Mouse (Mus musculus) heart, embryonic 12.5 days (tissue): ENCODE results near the gene Prdm5. TPM values are rescaled to one million over a fixed set of nuclear protein-coding genes. Genes with fewer than 3 reads are reported as not detected.

Source experiments
- ATAC-seq: fragments of 200-750 bp; cut with Nextera tagmentation; 2 replicates; pipeline ENCODE4 v1.8.0; 2017; ENCODE audit warnings: moderate TSS enrichment, moderate library complexity; ENCODE audit not compliant: insufficient number of reproducible peaks, low FRiP score
- H3K27ac ChIP-seq: fragments of 300-500 bp; sonication (generic); 2 replicates; pipeline ENCODE4 v1.5.1; 2016; ENCODE audit warnings: mild to moderate bottlenecking, moderate library complexity; ENCODE audit not compliant: poor library complexity, severe bottlenecking
- H3K27me3 ChIP-seq: fragments of 300-500 bp; sonication (generic); replicated peaks from 2 replicates; pipeline ENCODE4 v1.6.1; 2016; ENCODE audit warnings: mild to moderate bottlenecking, moderate library complexity
- H3K36me3 ChIP-seq: fragments of 300-500 bp; sonication (generic); 2 replicates; pipeline ENCODE4 v1.6.1; 2016; ENCODE audit warnings: mild to moderate bottlenecking, moderate library complexity
- H3K4me1 ChIP-seq: fragments of 300-500 bp; sonication (generic); replicated peaks from 2 replicates; pipeline ENCODE4 v1.6.1; 2016; ENCODE audit warnings: mild to moderate bottlenecking
- H3K4me2 ChIP-seq: fragments of 300-500 bp; sonication (generic); 2 replicates; pipeline ENCODE4 v1.6.1; 2016; ENCODE audit warnings: mild to moderate bottlenecking, moderate library complexity
- H3K4me3 ChIP-seq: fragments of 300-500 bp; sonication (generic); 2 replicates; pipeline ENCODE4 v1.5.1; 2016; ENCODE audit warnings: mild to moderate bottlenecking
- H3K9ac ChIP-seq: fragments of 300-500 bp; sonication (generic); 2 replicates; pipeline ENCODE4 v1.6.1; 2016; ENCODE audit warnings: mild to moderate bottlenecking, moderate library complexity
- H3K9me3 ChIP-seq: fragments of 300-500 bp; sonication (generic); replicated peaks from 2 replicates; pipeline ENCODE4 v1.6.1; 2016; ENCODE audit warnings: mild to moderate bottlenecking, moderate library complexity
- WGBS: fragments of 180-500 bp; shearing (Covaris S2); methylation state at CpG from one replicate; pipeline ENCODE4 v1.1.7; 2016; 5-methylcytosine and 5-hydroxymethylcytosine counted together
- polyA plus RNA-seq: library from polyadenylated mRNA; unstranded; fragments of >200 nt; fragmentation: Nextera tagmentation; extraction: Ambion mirVana; gene quantifications from 2 replicates; pipeline ENCODE4 v1.2.1, GENCODE M21; 2016

The Prdm5 gene
- polyA plus RNA-seq, 1 experiment from 2014 or later, result 12.0 TPM

DNA sequence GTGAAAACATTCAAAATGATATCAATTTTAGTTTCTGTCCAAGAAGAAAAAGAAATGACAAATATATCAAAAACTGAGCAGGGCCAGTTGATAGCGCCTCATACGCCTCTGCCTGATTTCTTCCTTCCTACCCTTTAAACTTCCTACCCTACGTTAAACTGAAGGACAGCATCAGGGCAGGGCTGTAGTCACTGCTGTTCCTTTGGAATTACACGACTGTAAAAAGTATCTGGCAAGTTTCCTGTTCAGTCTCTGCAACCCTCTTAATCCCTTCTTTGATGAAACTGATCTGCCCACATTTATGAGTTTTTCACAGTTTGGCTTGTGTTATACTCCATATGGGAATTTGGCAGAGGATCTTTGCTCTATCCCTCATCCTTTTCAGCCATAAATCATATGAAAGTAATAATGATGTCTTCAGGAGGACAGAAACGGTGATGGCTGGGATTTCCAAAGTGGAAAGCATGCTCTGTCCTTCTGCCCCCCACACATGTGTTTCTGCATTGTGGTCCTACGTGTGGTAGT, 93.0 kb downstream of the Prdm5 start:
- Histone ChIP-seq H3K4me3 (no peak overlapping the region), H3K4me1 (no peaks in the 10 kb centered on the region), H3K27me3 (no peaks in the 10 kb centered on the region), H3K9ac (no peak overlapping the region), H3K9me3 (no peaks in the 10 kb centered on the region), H3K4me2 (no peak overlapping the region), H3K36me3 (peaks cover 9% of the 10 kb centered on the region), H3K27ac (no peak overlapping the region)
- WGBS, result 76% methylated on average over 6 of the region's 6 CpGs
- no peak for ATAC-seq

DNA sequence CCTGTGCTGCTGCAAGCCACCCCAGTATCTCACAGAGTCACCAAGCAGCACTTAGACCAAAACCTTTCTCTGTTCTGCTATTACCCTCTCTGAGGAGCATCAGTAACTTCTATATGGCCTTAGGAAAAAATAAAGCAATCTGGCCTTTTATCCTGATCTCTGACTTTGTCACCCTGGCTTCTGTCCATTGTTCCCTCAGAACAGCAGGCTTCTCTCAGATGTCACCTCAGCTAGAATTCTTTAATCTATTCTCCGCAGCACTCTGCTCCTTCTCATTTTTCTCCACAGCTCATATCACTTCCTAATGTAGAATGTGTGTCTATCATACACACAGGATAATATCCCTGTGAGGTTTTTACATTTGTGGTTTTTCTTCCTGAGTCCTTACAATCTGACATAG, 99.5 kb downstream of the Prdm5 start:
- H3K9ac ChIP-seq, result no peak overlapping the region
- H3K27me3 ChIP-seq, result no peaks in the 10 kb centered on the region
- 88% methylated on average over 1 of the region's 1 CpGs for WGBS
- no peak overlapping the region for H3K4me3 ChIP-seq
- no peaks in the 10 kb centered on the region for H3K9me3 ChIP-seq
- no peaks in the 10 kb centered on the region for H3K4me1 ChIP-seq
- peaks cover 7% of the 10 kb centered on the region; the same call in 1 of the 2 replicates for H3K36me3 ChIP-seq
- no peak for ATAC-seq
- no peak overlapping the region for H3K4me2 ChIP-seq
- H3K27ac ChIP-seq, result no peak overlapping the region

DNA sequence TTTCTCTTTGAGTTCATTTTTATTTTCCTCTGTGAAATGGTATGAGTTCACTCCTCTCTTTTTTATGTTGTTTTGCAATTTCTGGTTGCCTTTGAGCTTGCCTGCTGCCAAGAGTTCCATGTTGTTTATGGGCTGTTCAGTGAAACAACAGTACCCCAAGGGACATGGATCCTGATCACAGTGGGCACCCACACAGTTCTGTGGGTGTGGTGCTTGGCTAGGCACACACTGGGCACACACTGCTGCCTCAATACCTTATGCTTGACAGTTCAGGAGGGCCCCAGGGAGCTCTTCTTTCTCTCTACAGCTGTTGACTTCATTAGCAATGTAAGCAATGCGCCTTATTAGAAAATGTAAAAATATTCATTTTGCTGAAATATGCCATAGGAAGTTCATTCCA, 110.0 kb downstream of the Prdm5 start:
- 85% methylated on average over 1 of the region's 1 CpGs for WGBS
- Histone ChIP-seq H3K9me3 (no peaks in the 10 kb centered on the region), H3K27me3 (no peaks in the 10 kb centered on the region), H3K9ac (no peak overlapping the region), H3K4me3 (no peak overlapping the region), H3K4me2 (no peak overlapping the region), H3K36me3 (peaks cover 23% of the 10 kb centered on the region), H3K4me1 (no peaks in the 10 kb centered on the region), H3K27ac (no peak overlapping the region)
- ATAC-seq, result no peak

DNA sequence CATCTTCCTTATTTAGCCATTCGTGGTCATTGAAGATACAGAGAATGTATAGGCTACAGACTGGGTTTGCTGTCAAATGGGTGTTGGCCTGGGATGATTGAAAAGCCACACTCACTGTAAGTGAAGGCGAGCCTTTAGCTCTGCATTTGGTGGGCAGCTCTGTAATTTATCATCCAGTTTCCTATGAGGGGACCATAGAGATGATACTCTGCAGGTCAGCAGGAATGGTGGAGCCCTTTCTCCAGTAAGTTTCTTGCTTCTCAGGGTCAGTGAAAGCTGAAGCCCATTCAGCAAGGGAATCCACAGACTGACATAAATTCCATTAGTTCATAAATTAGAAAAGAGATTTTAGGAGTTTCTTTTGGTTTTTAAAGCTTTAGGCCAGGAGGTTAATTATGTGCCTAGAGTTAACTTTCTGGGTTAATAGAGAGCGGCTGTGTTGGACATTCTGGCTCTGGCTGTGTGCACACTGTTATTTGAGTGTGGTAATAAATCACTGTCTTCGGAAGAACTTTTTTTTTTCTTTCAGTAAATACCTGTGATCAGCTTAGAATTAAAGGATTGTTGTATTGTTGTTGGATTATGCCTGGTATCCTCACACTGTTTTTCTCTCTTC, 113.4 kb downstream of the Prdm5 start:
- no peak for ATAC-seq
- Histone ChIP-seq H3K9ac (no peak overlapping the region), H3K4me1 (no peaks in the 10 kb centered on the region), H3K4me2 (no peak overlapping the region), H3K9me3 (no peaks in the 10 kb centered on the region), H3K27me3 (no peaks in the 10 kb centered on the region), H3K4me3 (no peak overlapping the region), H3K36me3 (peaks cover 14% of the 10 kb centered on the region), H3K27ac (no peak overlapping the region)
- WGBS, result 83% methylated on average over 4 of the region's 4 CpGs

DNA sequence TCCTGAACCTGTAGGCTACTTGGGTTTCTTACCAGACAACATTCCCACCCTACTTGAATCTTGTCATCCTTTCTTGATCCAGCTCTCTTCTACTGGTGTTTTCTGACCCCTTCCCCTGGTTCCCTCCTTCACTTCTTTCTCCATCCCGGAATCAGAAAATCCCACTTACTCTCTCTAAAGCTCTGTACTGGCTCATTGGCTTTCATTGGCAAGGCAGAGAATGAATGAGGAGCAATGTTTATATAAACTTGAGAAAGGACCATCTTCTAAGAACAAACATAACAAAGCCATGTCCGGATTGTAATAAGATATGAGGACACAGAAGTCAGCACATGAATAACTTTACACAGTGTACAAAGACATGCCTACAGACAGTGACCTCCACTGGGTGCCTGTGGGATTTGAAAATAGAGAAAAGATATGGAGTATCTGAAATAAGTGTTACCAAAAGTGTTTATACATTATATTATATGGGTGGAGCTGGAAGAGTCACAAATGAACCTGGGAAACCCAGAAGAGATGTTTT, 127.9 kb downstream of the Prdm5 start:
- no peaks in the 10 kb centered on the region for H3K9me3 ChIP-seq
- WGBS, result 79% methylated on average over 2 of the region's 2 CpGs
- no peak overlapping the region for H3K27ac ChIP-seq
- ATAC-seq, result no peak
- H3K36me3 ChIP-seq, result peaks cover 29% of the 10 kb centered on the region
- H3K4me3 ChIP-seq, result no peak overlapping the region
- no peaks in the 10 kb centered on the region for H3K27me3 ChIP-seq
- no peak overlapping the region for H3K4me2 ChIP-seq
- H3K4me1 ChIP-seq, result no peaks in the 10 kb centered on the region
- no peak overlapping the region for H3K9ac ChIP-seq

DNA sequence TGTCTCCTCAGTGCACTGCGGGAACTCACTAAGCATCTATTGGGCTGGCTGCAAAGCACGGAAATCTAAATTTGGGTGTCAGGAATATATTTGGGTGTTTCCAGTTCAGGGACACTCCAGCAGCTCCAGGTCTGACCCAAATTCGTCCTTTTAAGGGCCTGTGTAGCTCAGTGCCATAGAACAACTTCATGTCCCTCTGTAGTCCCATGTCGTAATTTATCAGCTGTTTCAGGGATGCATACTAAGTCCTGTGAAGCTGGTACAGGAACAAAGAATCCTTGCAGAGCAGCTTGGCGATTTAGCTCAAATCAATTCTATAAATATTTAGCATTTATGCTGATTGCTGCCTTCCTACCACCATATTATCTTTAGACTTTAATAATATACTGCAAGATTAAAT, 136.6 kb downstream of the Prdm5 start:
- 76% methylated on average over 5 of the region's 5 CpGs for WGBS
- H3K9ac ChIP-seq, result no peak overlapping the region
- H3K27me3 ChIP-seq, result no peaks in the 10 kb centered on the region
- H3K4me1 ChIP-seq, result no peaks in the 10 kb centered on the region
- no peaks in the 10 kb centered on the region for H3K9me3 ChIP-seq
- no peaks in the 10 kb centered on the region for H3K36me3 ChIP-seq
- no peak overlapping the region for H3K4me2 ChIP-seq
- no peak overlapping the region for H3K4me3 ChIP-seq
- H3K27ac ChIP-seq, result no peak overlapping the region
- no peak for ATAC-seq

DNA sequence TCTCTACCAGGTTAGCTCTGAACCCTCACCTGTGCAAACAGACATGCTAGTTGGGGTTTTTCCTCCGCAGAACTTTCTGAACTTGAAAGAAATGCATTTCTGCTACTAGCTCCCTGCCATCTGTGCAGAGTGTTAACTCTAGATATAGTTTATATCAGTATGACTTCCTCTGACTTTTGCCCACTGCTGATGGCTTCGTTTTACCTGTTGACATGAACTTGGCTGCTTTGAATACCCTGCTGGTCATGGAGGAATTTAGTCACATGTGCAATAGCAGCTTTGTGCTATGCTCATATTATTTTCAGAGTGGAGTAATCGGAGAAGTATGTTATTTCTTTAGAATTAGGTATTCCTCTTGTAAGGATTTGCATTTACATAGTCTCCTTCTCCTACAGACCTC, 142.9 kb downstream of the Prdm5 start:
- Histone ChIP-seq H3K4me2 (no peak overlapping the region), H3K36me3 (no peaks in the 10 kb centered on the region), H3K27me3 (no peaks in the 10 kb centered on the region), H3K27ac (no peak overlapping the region), H3K9ac (no peak overlapping the region), H3K9me3 (no peaks in the 10 kb centered on the region), H3K4me1 (no peaks in the 10 kb centered on the region), H3K4me3 (no peak overlapping the region)
- no peak for ATAC-seq
- 52% methylated on average over 3 of the region's 3 CpGs for WGBS

DNA sequence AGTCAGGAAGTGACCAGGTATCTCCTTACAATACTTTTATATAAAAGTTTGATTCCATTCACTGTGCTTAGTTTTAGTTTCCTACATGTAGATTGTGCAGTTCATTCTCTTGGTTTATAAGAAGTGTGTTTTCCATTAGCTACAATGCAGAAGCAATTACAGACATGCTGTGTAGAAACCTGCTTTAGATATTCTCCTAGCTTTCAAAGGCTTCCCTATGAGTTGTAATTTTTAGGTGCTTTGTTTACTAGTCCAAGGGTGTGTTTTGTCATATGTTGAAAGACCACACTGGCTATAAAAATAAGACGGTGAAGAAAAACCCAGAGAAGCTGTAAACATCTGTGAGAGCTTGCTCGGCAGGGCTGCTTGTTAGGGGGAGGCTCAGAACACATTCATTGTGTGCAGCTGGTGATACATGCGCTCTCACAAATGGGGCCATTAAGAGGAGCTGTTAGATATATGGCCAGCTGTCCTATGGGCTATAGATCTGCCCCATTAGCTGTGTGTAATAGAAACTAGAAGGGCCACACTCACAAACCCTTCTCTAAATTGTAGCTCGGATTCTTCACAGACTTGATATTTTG, 144.8 kb downstream of the Prdm5 start:
- Histone ChIP-seq H3K36me3 (0 out of 2 replicates have a peak, but pooled peaks cover 2% of the 10 kb centered on the region), H3K4me2 (no peak overlapping the region), H3K27ac (no peak overlapping the region), H3K9me3 (no peaks in the 10 kb centered on the region), H3K4me1 (no peaks in the 10 kb centered on the region), H3K9ac (no peak overlapping the region), H3K27me3 (no peaks in the 10 kb centered on the region), H3K4me3 (no peak overlapping the region)
- no peak for ATAC-seq
- WGBS, result 83% methylated on average over 4 of the region's 4 CpGs

DNA sequence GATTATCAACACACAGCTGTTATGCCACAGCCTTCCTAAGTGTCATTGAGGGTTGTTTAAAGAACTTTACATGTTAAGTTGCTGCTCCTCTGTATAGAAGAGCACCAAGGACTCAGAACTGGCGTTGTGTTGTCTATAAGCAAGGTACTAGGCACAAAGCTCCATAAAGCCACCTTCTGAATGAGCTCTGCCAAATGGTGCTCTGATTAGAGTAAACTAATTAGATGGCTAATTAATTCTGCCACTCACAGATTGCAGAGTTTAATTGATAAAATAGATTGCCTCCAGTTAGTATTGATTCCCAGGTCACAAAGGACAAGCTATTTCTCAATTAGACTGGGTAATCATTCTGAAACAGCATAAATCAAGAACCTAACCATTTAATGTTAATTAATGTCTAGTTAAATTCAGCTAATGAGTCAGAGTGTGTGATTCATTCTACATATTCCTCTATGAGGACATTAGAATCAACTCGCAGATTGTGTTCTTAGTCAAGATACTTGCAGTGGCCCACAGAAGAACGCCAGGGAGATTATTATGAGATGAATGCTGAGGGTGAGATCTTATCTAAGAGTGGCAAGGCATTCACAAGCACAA, 147.0 kb downstream of the Prdm5 start:
- no peaks in the 10 kb centered on the region for H3K4me1 ChIP-seq
- peaks cover 9% of the 10 kb centered on the region; the same call in 1 of the 2 replicates for H3K36me3 ChIP-seq
- no peaks in the 10 kb centered on the region for H3K9me3 ChIP-seq
- no peak for ATAC-seq
- no peaks in the 10 kb centered on the region for H3K27me3 ChIP-seq
- H3K27ac ChIP-seq, result no peak overlapping the region
- no peak overlapping the region for H3K4me3 ChIP-seq
- H3K4me2 ChIP-seq, result no peak overlapping the region
- no peak overlapping the region for H3K9ac ChIP-seq
- 73% methylated on average over 3 of the region's 3 CpGs for WGBS

DNA sequence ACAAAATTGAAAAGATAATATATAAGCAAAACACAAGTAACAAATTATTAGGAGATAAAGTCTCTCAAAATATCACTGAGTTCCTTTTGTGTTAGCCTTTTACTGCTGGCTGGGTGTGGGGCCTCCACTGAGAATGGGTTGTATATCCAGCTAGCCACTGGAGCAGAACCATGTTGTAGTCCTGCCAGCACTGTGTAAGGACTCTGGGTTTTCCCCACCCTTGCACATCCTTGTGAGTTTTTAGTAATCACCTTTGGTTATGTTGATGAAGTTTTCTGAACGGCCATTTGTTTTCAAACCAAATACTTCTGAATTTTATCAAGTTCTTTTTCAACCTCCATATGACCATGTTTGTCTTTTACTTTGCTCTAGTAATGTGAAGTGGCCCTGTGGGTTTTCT, 151.7 kb downstream of the Prdm5 start:
- no peak overlapping the region for H3K27ac ChIP-seq
- no peak for ATAC-seq
- no peak overlapping the region for H3K9ac ChIP-seq
- H3K36me3 ChIP-seq, result peaks cover 15% of the 10 kb centered on the region
- H3K9me3 ChIP-seq, result no peaks in the 10 kb centered on the region
- no peak overlapping the region for H3K4me3 ChIP-seq
- no peak overlapping the region for H3K4me2 ChIP-seq
- no peaks in the 10 kb centered on the region for H3K27me3 ChIP-seq
- WGBS, result 73% methylated on average over 1 of the region's 1 CpGs
- no peaks in the 10 kb centered on the region for H3K4me1 ChIP-seq

DNA sequence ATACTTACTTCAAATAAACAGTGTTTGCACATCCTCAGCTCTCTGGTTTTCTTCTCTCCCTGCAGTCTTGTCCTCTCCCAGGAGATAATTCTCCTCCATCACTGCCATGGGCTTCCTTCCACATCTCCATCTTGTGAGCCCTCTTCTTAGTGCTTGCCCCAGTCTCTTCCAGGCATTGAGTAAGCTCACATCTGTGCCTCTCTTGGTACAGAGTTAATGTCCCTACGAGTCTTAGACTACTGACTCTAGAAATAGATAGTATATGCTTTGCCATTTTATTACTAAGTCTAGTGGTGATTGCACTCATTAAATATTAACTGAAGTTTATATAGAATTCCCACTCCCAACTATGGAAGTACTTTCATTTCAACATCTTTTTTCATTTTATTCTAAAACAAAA, 154.0 kb downstream of the Prdm5 start:
- H3K36me3 ChIP-seq, result peaks cover 17% of the 10 kb centered on the region
- H3K27me3 ChIP-seq, result no peaks in the 10 kb centered on the region
- no peak overlapping the region for H3K27ac ChIP-seq
- no peak overlapping the region for H3K9ac ChIP-seq
- no peaks in the 10 kb centered on the region for H3K9me3 ChIP-seq
- ATAC-seq, result no peak
- 70% methylated on average over 1 of the region's 1 CpGs for WGBS
- H3K4me3 ChIP-seq, result no peak overlapping the region
- H3K4me2 ChIP-seq, result no peak overlapping the region
- H3K4me1 ChIP-seq, result no peaks in the 10 kb centered on the region
